22 mouse cellular contexts compared by ENCODE assay signal in genomic region chr1:166147657-166148056, GRCm38 (mm10). TPM values are rescaled to one million over a fixed set of nuclear protein-coding genes. Genes with fewer than 3 reads are reported as not detected.
DNase-seq lines count a peak whose midpoint lies in the region; ATAC-seq lines count a peak whose summit lies in the region.
"Had no signal": no experiment of that assay in that cellular context is flagged by ENCODE, and none has a peak within 500 bp of the region (broad histone marks: within the 10 kb centered on the region; RNA-seq: fewer than 3 reads in every experiment).

No protein-coding gene starts in this region.

- ATAC-seq in liver, embryonic 12.5 days, result peak; percentile 71; the same call in 1 of the 2 replicates
- ATAC-seq in liver, embryonic 13.5 days (ENCODE audit: low read depth), result peak; percentile 77; the same call in 1 of the 2 replicates
- ATAC-seq in megakaryocyte progenitor cell, adult 5-6 weeks (replicated peaks; ENCODE audit: poor library complexity), result peak; percentile 56
- ATAC-seq: forebrain, embryonic 13.5 days; forebrain, postnatal 0 days had no signal

- no peak overlapping the region for H3K27ac ChIP-seq in liver, embryonic 12.5 days
- no peak overlapping the region for H3K27ac ChIP-seq in liver, embryonic 13.5 days
- H3K27ac ChIP-seq: embryonic facial prominence, embryonic 10.5 days; forebrain, embryonic 13.5 days; hindbrain, embryonic 10.5 days; hindbrain, embryonic 15.5 days had no signal

- H3K27me3 ChIP-seq in liver, embryonic 12.5 days (replicated peaks), result 0 out of 2 replicates have a peak, but pooled peaks cover 12% of the 10 kb centered on the region
- H3K27me3 ChIP-seq in liver, embryonic 13.5 days, result no peaks in the 10 kb centered on the region
- H3K27me3 ChIP-seq: heart, embryonic 12.5 days; hindbrain, embryonic 15.5 days had no signal

- no peak overlapping the region for H3K9ac ChIP-seq in liver, embryonic 12.5 days
- H3K9ac ChIP-seq in liver, embryonic 13.5 days, result no peak overlapping the region
- H3K9ac ChIP-seq: forebrain, embryonic 13.5 days; forebrain, postnatal 0 days; heart, embryonic 12.5 days; hindbrain, embryonic 15.5 days had no signal

- no peaks in the 10 kb centered on the region for H3K36me3 ChIP-seq in liver, embryonic 12.5 days
- H3K36me3 ChIP-seq in liver, embryonic 13.5 days, result no peaks in the 10 kb centered on the region
- H3K36me3 ChIP-seq: embryonic facial prominence, embryonic 10.5 days; heart, embryonic 12.5 days; hindbrain, embryonic 10.5 days; hindbrain, embryonic 15.5 days had no signal

- H3K4me1 ChIP-seq in liver, embryonic 12.5 days, result peaks cover 36% of the 10 kb centered on the region
- H3K4me1 ChIP-seq in liver, embryonic 13.5 days (replicated peaks), result peaks cover 30% of the 10 kb centered on the region
- H3K4me1 ChIP-seq: embryonic facial prominence, embryonic 10.5 days; forebrain, embryonic 13.5 days; hindbrain, embryonic 10.5 days; hindbrain, embryonic 15.5 days had no signal

- 30% methylated on average over 3 of the region's 3 CpGs for WGBS in liver, embryonic 12.5 days (ENCODE audit: insufficient replicate concordance)
- 30% methylated on average over 3 of the region's 3 CpGs for WGBS in liver, embryonic 13.5 days (ENCODE audit: insufficient replicate concordance)

- H3K4me2 ChIP-seq in liver, embryonic 12.5 days, result peak overlapping the region; percentile 18; the same call in 1 of the 2 replicates
- H3K4me2 ChIP-seq in liver, embryonic 13.5 days, result 0 out of 2 replicates have a peak overlapping the region, but pooled peaks have one; percentile 19
- H3K4me2 ChIP-seq: forebrain, embryonic 13.5 days; heart, embryonic 12.5 days; hindbrain, embryonic 15.5 days had no signal

- no peak for DNase-seq in liver
- DNase-seq in liver, embryonic 13.5 days, result no peak
- no peak for DNase-seq in thymus, postnatal 0 days (ENCODE audit: low spot score)
- DNase-seq in urinary bladder, postnatal 25 days (ENCODE audit: low spot score), result no peak
- no peak for DNase-seq in adrenal gland, postnatal 4 days (ENCODE audit: low spot score in 2 of 2)
- DNase-seq: adrenal gland, postnatal 10 days; cerebellum, adult 18-20 months; cerebellum, adult 9-11 months; cerebellum, postnatal 36 days; forebrain, postnatal 0 days; gastrocnemius, postnatal 14 days had no signal

- no peaks in the 10 kb centered on the region for H3K9me3 ChIP-seq in liver, embryonic 12.5 days (replicated peaks)
- H3K9me3 ChIP-seq in liver, embryonic 13.5 days (replicated peaks), result no peaks in the 10 kb centered on the region
- H3K9me3 ChIP-seq: embryonic facial prominence, embryonic 10.5 days; forebrain, embryonic 13.5 days; hindbrain, embryonic 10.5 days; hindbrain, embryonic 15.5 days had no signal

- H3K4me3 ChIP-seq in liver, embryonic 12.5 days, result no peak overlapping the region
- H3K4me3 ChIP-seq in liver, embryonic 13.5 days (replicated peaks), result no peak overlapping the region
- H3K4me3 ChIP-seq: embryonic facial prominence, embryonic 10.5 days; forebrain, embryonic 13.5 days; heart, embryonic 12.5 days; hindbrain, embryonic 10.5 days; hindbrain, embryonic 15.5 days had no signal

RNA-seq across cellular contexts. Expression of gene Gpa33, which starts 17.6 kb away (rescaled TPM):
- 0.08 TPM in 1 of 2 replicates, not detected in the other for polyA plus RNA-seq in liver, embryonic 12.5 days (2016; fragmentation: Nextera tagmentation; extraction: Ambion mirVana)
- polyA plus RNA-seq in liver, embryonic 13.5 days (2015; fragmentation: Nextera tagmentation; extraction: Ambion mirVana), result 0.17 TPM in 1 of 2 replicates, not detected in the other
- not detected in 2 replicates for total RNA-seq in megakaryocyte progenitor cell, adult 5-6 weeks (2015)
- total RNA-seq in megakaryocyte progenitor cell, adult 5-6 weeks (2017), result not detected in 2 replicates
- 0.31 and 0.44 TPM in 2 replicates for polyA plus RNA-seq in thymus, postnatal 0 days (2015; fragmentation: Nextera tagmentation; extraction: Ambion mirVana)
- total RNA-seq in adrenal gland, postnatal 4 days (2021), result under 1 TPM; 0.50 to 0.59 TPM
- total RNA-seq: gastrocnemius, adult 18-20 months; gastrocnemius, postnatal 14 days; granulocyte monocyte progenitor cell, adult 5-6 weeks; heart, adult 8-10 months; heart, postnatal 25 days had no signal
- polyA plus RNA-seq: forebrain, embryonic 13.5 days; hindbrain, embryonic 15.5 days had no signal

RNA-seq across cellular contexts. Expression of gene Dusp27, which starts 19.9 kb away (rescaled TPM):
- polyA plus RNA-seq in liver, embryonic 12.5 days (2016; fragmentation: Nextera tagmentation; extraction: Ambion mirVana), result 0.31 and 0.47 TPM in 2 replicates
- polyA plus RNA-seq in liver, embryonic 13.5 days (2015; fragmentation: Nextera tagmentation; extraction: Ambion mirVana), result 0.16 TPM in 2 replicates
- total RNA-seq in megakaryocyte progenitor cell, adult 5-6 weeks (2015), result not detected in 2 replicates
- total RNA-seq in megakaryocyte progenitor cell, adult 5-6 weeks (2017), result not detected in 2 replicates
- polyA plus RNA-seq in thymus, postnatal 0 days (2015; fragmentation: Nextera tagmentation; extraction: Ambion mirVana), result 0.14 and 0.15 TPM in 2 replicates
- 1 to 10 TPM; 1.3 to 3.2 TPM for total RNA-seq in adrenal gland, postnatal 4 days (2021)
- total RNA-seq: granulocyte monocyte progenitor cell, adult 5-6 weeks had no signal
